Mouse (Mus musculus) heart, embryonic 12.5 days (tissue): ENCODE measurements around the gene Dennd6a. TPM values are rescaled to one million over a fixed set of nuclear protein-coding genes. Genes with fewer than 3 reads are reported as not detected.
"Not testable (repeated sequence)": the region's sequence is repeated elsewhere in the genome, so short reads cannot be mapped to it uniquely, and the experiment has no call there.

Source experiments
- ATAC-seq: fragments of 200-750 bp; cut with Nextera tagmentation; 2 replicates; pipeline ENCODE4 v1.8.0; 2017; ENCODE audit warnings: moderate TSS enrichment, moderate library complexity; ENCODE audit not compliant: insufficient number of reproducible peaks, low FRiP score
- H3K27ac ChIP-seq: fragments of 300-500 bp; sonication (generic); 2 replicates; pipeline ENCODE4 v1.5.1; 2016; ENCODE audit warnings: mild to moderate bottlenecking, moderate library complexity; ENCODE audit not compliant: poor library complexity, severe bottlenecking
- H3K27me3 ChIP-seq: fragments of 300-500 bp; sonication (generic); replicated peaks from 2 replicates; pipeline ENCODE4 v1.6.1; 2016; ENCODE audit warnings: mild to moderate bottlenecking, moderate library complexity
- H3K36me3 ChIP-seq: fragments of 300-500 bp; sonication (generic); 2 replicates; pipeline ENCODE4 v1.6.1; 2016; ENCODE audit warnings: mild to moderate bottlenecking, moderate library complexity
- H3K4me1 ChIP-seq: fragments of 300-500 bp; sonication (generic); replicated peaks from 2 replicates; pipeline ENCODE4 v1.6.1; 2016; ENCODE audit warnings: mild to moderate bottlenecking
- H3K4me2 ChIP-seq: fragments of 300-500 bp; sonication (generic); 2 replicates; pipeline ENCODE4 v1.6.1; 2016; ENCODE audit warnings: mild to moderate bottlenecking, moderate library complexity
- H3K4me3 ChIP-seq: fragments of 300-500 bp; sonication (generic); 2 replicates; pipeline ENCODE4 v1.5.1; 2016; ENCODE audit warnings: mild to moderate bottlenecking
- H3K9ac ChIP-seq: fragments of 300-500 bp; sonication (generic); 2 replicates; pipeline ENCODE4 v1.6.1; 2016; ENCODE audit warnings: mild to moderate bottlenecking, moderate library complexity
- H3K9me3 ChIP-seq: fragments of 300-500 bp; sonication (generic); replicated peaks from 2 replicates; pipeline ENCODE4 v1.6.1; 2016; ENCODE audit warnings: mild to moderate bottlenecking, moderate library complexity
- WGBS: fragments of 180-500 bp; shearing (Covaris S2); methylation state at CpG from one replicate; pipeline ENCODE4 v1.1.7; 2016; 5-methylcytosine and 5-hydroxymethylcytosine counted together
- polyA plus RNA-seq: library from polyadenylated mRNA; unstranded; fragments of >200 nt; fragmentation: Nextera tagmentation; extraction: Ambion mirVana; gene quantifications from 2 replicates; pipeline ENCODE4 v1.2.1, GENCODE M21; 2016

Dennd6a gene
- 26.2 and 27.5 TPM in 2 replicates for polyA plus RNA-seq

DNA sequence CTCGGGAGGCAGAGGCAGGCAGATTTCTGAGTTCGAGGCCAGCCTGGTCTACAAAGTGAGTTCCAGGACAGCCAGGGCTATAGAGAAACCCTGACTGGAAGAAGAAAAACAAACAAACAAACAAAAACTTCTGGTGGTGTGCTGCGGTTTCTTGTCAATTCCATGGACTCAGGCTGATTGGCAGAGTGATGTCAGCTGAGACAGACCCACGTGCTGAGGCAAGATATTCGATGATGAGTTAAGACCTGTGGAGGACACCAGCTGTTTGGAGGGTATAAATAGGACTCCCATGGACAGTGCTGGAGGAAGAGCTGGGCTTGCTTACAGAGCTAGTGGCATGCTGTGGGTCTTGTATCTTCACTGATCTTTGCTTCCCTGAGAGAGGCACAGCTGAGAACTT, at the start of gene Dennd6a:
Gene Dennd6a (plus strand): TSS at position 301 of the 400 bp plus-strand sequence.
- H3K27me3 ChIP-seq, H3K4me3 ChIP-seq, ATAC-seq, H3K4me1 ChIP-seq, H3K9ac ChIP-seq, H3K27ac ChIP-seq, H3K36me3 ChIP-seq, H3K9me3 ChIP-seq, H3K4me2 ChIP-seq: not testable (repeated sequence)
- 75% methylated on average over 5 of the region's 5 CpGs for WGBS

GRCm38 (mm10) chr14:26525955-26526354, 47.7 kb upstream of the Dennd6a start:
- Histone ChIP-seq H3K36me3 (peaks cover 23% of the 10 kb centered on the region; the same call in 1 of the 2 replicates), H3K27ac (no peak overlapping the region), H3K4me3 (no peak overlapping the region), H3K4me2 (no peak overlapping the region), H3K4me1 (peaks cover 39% of the 10 kb centered on the region), H3K27me3 (no peaks in the 10 kb centered on the region), H3K9me3 (no peaks in the 10 kb centered on the region), H3K9ac (no peak overlapping the region)
- no peak for ATAC-seq
- WGBS: 69% methylated on average over 3 of the region's 3 CpGs

GRCm38 (mm10) chr14:26528296-26528695, 45.4 kb upstream of the Dennd6a start:
- no peak overlapping the region for H3K27ac ChIP-seq
- WGBS: 64% methylated on average over 2 of the region's 2 CpGs
- no peak overlapping the region for H3K9ac ChIP-seq
- peaks cover 46% of the 10 kb centered on the region for H3K4me1 ChIP-seq
- H3K27me3 ChIP-seq: no peaks in the 10 kb centered on the region
- ATAC-seq: no peak
- peaks cover 25% of the 10 kb centered on the region; the same call in 1 of the 2 replicates for H3K36me3 ChIP-seq
- no peak overlapping the region for H3K4me3 ChIP-seq
- H3K9me3 ChIP-seq: no peaks in the 10 kb centered on the region
- no peak overlapping the region for H3K4me2 ChIP-seq

GRCm38 (mm10) chr14:26530350-26530749, 43.3 kb upstream of the Dennd6a start:
- H3K27me3 ChIP-seq: no peaks in the 10 kb centered on the region
- peaks cover 22% of the 10 kb centered on the region; the same call in 1 of the 2 replicates for H3K36me3 ChIP-seq
- 82% methylated on average over 7 of the region's 7 CpGs for WGBS
- H3K4me2 ChIP-seq: no peak overlapping the region
- ATAC-seq: no peak
- no peaks in the 10 kb centered on the region for H3K9me3 ChIP-seq
- H3K4me1 ChIP-seq: peaks cover 42% of the 10 kb centered on the region
- H3K27ac ChIP-seq: no peak overlapping the region
- H3K4me3 ChIP-seq: no peak overlapping the region
- H3K9ac ChIP-seq: no peak overlapping the region; the same call in 1 of the 2 replicates

GRCm38 (mm10) chr14:26531410-26532313, 42.0 kb upstream of the Dennd6a start:
- Histone ChIP-seq H3K9me3 (no peaks in the 10 kb centered on the region), H3K27me3 (no peaks in the 10 kb centered on the region), H3K4me2 (peak overlapping the region; percentile 48), H3K4me1 (peaks cover 37% of the 10 kb centered on the region), H3K9ac (no peak overlapping the region), H3K36me3 (peaks cover 22% of the 10 kb centered on the region; the same call in 1 of the 2 replicates), H3K4me3 (no peak overlapping the region), H3K27ac (no peak overlapping the region)
- 80% methylated on average over 10 of the region's 10 CpGs for WGBS
- no peak for ATAC-seq

- H3K9ac ChIP-seq: peak overlapping the region; percentile 98
- ATAC-seq: no peak
- peaks cover 31% of the 10 kb centered on the region for H3K4me1 ChIP-seq
- peaks cover 16% of the 10 kb centered on the region; the same call in 1 of the 2 replicates for H3K36me3 ChIP-seq
- no peaks in the 10 kb centered on the region for H3K9me3 ChIP-seq
- peak overlapping the region; percentile 96 for H3K4me2 ChIP-seq
- H3K27ac ChIP-seq: no peak overlapping the region
- H3K4me3 ChIP-seq: peak overlapping the region; percentile 85
- 42% methylated on average over 9 of the region's 9 CpGs for WGBS
- H3K27me3 ChIP-seq: no peaks in the 10 kb centered on the region
Measured at GRCm38 (mm10) chr14:26532752-26533151, 40.9 kb upstream of the Dennd6a start.

- Histone ChIP-seq H3K4me2 (peak overlapping the region; percentile 96), H3K4me1 (peaks cover 29% of the 10 kb centered on the region), H3K4me3 (peak overlapping the region; percentile 85), H3K27ac (no peak overlapping the region), H3K27me3 (0 out of 2 replicates have a peak, but pooled peaks cover 4% of the 10 kb centered on the region), H3K36me3 (peaks cover 15% of the 10 kb centered on the region; the same call in 1 of the 2 replicates), H3K9ac (peak overlapping the region; percentile 98), H3K9me3 (no peaks in the 10 kb centered on the region)
- WGBS: 23% methylated on average over 19 of the region's 19 CpGs
- no peak for ATAC-seq
Measured at GRCm38 (mm10) chr14:26533267-26533666, 40.4 kb upstream of the Dennd6a start.

GRCm38 (mm10) chr14:26533821-26534756, 39.6 kb upstream of the Dennd6a start:
- Histone ChIP-seq H3K9me3 (no peaks in the 10 kb centered on the region), H3K27me3 (0 out of 2 replicates have a peak, but pooled peaks cover 5% of the 10 kb centered on the region), H3K36me3 (peaks cover 13% of the 10 kb centered on the region; the same call in 1 of the 2 replicates), H3K4me1 (peaks cover 27% of the 10 kb centered on the region), H3K4me2 (peak overlapping the region; percentile 96), H3K27ac (peak overlapping the region; percentile 90), H3K4me3 (peak overlapping the region; percentile 85), H3K9ac (peak overlapping the region; percentile 98)
- ATAC-seq: peak; percentile 82
- under 1% methylated on average over 87 of the region's 92 CpGs for WGBS

DNA sequence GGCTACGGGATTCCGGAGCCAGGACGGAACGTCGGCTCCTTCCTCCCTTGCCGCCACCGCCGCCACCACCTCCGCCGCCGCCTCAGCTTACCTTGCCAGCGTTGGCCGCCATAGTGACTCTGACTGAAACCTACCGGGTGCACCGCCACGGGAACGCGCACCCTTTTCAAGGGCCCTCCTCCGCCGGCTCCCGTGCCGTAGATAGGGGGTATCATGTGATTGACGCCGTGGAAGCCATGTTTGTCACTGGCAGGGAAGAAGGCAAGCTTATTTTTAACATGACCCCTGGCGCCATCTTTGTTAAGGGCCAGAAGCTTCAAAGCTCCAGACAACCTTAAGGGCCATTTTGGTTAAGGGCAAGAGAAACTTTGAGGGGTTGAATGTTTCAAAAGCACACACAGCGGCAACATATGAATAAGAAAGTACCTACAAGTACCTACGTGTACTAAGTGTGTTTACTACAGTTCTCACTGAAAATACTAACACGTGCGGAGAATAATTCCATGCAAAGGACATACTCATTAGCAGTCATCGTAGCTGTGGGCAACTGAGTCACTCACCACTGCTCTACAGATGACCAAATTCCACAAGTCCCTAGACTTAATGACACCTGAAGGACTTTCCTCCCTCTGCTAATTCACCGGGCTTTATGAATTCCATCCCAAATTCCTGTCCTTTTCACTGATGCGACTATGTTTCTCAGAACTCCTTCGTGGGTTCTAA, 38.7 kb upstream of the Dennd6a start, which contains the start of gene Slmap:
Gene Slmap (minus strand): TSS at position 175 of the 723 bp plus-strand sequence.
- H3K36me3 ChIP-seq: peaks cover 6% of the 10 kb centered on the region; the same call in 1 of the 2 replicates
- WGBS: 13% methylated on average over 32 of the region's 33 CpGs
- peak within 1 kb of the TSS; percentile 98 for H3K9ac ChIP-seq
- no peaks in the 10 kb centered on the region for H3K9me3 ChIP-seq
- ATAC-seq: peak; percentile 95
- peak within 1 kb of the TSS; percentile 90 for H3K27ac ChIP-seq
- H3K4me3 ChIP-seq: peak within 1 kb of the TSS; percentile 85
- peak within 1 kb of the TSS; percentile 96 for H3K4me2 ChIP-seq
- H3K4me1 ChIP-seq: peaks cover 23% of the 10 kb centered on the region
- 0 out of 2 replicates have a peak, but pooled peaks cover 5% of the 10 kb centered on the region for H3K27me3 ChIP-seq

DNA sequence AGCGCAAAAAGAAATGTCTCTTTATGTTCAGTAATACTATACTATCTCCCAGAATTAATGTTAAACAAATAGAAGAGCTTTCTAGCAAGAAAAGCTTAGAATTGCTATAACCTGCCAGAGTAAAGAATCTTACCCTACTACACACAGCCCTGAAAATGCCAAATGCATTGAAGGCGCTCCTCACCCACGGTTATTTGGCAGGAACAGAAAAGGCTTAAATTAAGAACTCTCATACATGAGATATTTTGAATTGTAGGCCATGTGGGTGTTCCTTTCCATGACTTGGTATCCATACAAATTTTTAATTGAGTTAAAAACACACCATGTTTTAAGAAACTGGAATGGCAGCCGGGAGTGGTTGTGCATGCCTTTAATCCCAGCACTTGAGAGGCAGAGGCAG, 34.4 kb upstream of the Dennd6a start:
- H3K36me3 ChIP-seq: no peaks in the 10 kb centered on the region
- H3K4me2 ChIP-seq: no peak overlapping the region
- ATAC-seq: no peak
- no peaks in the 10 kb centered on the region for H3K4me1 ChIP-seq
- H3K9ac ChIP-seq: no peak overlapping the region
- 0 out of 2 replicates have a peak, but pooled peaks cover 5% of the 10 kb centered on the region for H3K27me3 ChIP-seq
- 85% methylated on average over 4 of the region's 4 CpGs for WGBS
- no peak overlapping the region for H3K4me3 ChIP-seq
- H3K9me3 ChIP-seq: no peaks in the 10 kb centered on the region
- H3K27ac ChIP-seq: no peak overlapping the region
